Mouse (Mus musculus): ENCODE measurements around the gene Zmynd8.

- no peak for TF ChIP-seq CTCF (IDR thresholded peaks at IDR 0.05; ENCODE audit: insufficient read depth, low read length)
- no peak for TF ChIP-seq POLR2A (IDR thresholded peaks at IDR 0.05; ENCODE audit: borderline replicate concordance, extremely low read depth, low read depth, low read length)
Measured at GRCm38 (mm10) chr2:165785312-165786036, 113.3 kb downstream of the Zmynd8 start.
